Mouse (Mus musculus): ENCODE measurements around the gene Idua.
"Not testable (repeated sequence)": the region's sequence is repeated elsewhere in the genome, so short reads cannot be mapped to it uniquely, and the experiment has no call there.

The Idua gene

GRCm38 (mm10) chr5:108659698-108660631, at the start of gene Idua:
Idua (plus strand) TSS chr5:108660331.
- peak; percentile 22 for DNase-seq

- DNase-seq: no peak
Observed at GRCm38 (mm10) chr5:108610426-108610825, 49.7 kb upstream of the Idua start.

DNA sequence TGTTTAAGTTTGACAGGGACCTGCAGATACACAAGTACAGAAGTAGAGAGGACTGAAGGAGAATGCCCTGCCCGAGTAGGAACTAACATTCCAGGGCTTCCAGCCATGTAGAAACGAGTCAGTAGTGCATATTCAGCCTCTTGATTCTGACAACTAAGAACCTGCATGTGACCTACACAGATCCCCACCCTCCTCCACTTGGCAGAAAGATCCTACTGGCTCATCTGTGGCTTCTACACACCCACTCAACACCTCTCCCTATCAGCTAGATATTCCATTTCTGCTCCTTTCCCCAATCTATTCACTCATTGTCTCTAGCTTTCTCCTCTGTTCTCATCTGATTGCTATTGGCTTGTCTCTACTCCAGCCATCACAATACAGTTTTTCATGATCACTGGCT, 38.3 kb upstream of the Idua start:
- no peak for DNase-seq

- DNase-seq: no peak
Observed at GRCm38 (mm10) chr5:108626050-108626660, 34.0 kb upstream of the Idua start.

- DNase-seq: no peak
Observed at GRCm38 (mm10) chr5:108628891-108629633, 31.1 kb upstream of the Idua start.

DNA sequence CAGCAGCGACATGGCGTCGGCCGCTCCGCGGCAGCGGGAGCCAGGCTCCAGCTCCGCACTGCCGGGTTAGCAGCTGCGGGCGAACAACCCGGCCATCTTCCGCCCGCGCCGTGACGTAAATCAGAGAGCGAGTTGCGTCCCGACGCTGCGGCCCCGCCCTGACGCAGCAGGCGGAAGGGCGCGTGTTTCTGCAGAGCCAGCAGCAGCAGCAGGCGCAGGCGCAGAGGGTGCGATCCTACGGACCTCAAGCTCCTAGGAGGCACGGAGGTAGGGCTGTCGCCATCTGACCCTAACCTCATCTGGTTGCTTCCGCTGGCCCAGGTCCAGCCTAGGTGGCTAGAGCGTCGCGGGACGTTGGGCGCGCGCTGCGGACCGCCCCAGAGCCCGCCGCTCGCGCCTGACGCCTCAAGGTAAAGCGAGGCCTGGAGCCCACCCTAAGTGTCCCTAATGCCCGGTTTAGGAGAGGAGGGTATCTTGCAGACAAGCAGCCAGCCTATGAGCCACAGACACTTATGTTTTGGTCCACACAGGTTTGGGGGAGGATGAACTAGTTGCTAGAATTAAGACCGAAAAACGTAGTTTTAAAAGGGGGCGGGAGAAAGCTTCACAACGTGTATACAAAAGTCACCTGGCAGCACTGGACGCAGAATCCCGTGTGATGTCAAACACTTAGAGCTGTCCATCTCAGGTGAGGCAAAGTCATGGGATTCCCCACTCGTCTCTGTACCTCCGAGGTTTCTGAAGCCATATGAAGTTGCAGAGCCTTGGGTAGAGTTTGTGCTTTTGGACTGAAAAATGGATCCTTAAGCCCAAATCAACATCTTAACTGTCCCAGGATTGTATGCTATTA, 30.3 kb upstream of the Idua start, which contains the start of the genes Gak and Tmem175:
Gak (minus strand) TSS at position 122 of the 850 bp plus-strand sequence.
Tmem175 (plus strand) TSS at position 137 of the 850 bp plus-strand sequence.
- peak; percentile 93 for DNase-seq

- no peak for DNase-seq
Observed at GRCm38 (mm10) chr5:108633676-108634075, 26.5 kb upstream of the Idua start.

- not testable (repeated sequence) for DNase-seq
Observed at GRCm38 (mm10) chr5:108634088-108634487, 26.0 kb upstream of the Idua start.

GRCm38 (mm10) chr5:108636172-108636571, 24.0 kb upstream of the Idua start:
- no peak for DNase-seq

DNA sequence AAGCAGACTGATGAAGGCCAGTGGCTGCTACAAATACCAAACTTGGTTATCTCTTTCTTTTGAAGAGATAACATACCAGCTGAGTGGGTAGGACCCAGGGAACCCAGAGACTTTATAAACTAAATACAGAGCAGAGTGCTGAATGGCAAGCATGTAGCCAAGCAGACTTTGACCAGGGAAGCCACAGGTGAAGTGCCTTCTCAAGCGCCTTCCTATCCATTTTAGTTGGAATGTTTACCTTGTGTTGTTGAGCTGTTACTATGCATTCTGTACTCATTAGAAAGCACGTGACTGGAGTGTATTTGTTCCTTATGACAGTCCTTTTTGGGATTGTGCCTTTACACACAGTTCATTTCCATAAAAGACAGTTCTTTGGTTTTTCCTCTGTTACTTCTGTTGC, 16.5 kb upstream of the Idua start:
- DNase-seq: no peak

GRCm38 (mm10) chr5:108645651-108646342, 14.3 kb upstream of the Idua start:
- no peak for DNase-seq

DNA sequence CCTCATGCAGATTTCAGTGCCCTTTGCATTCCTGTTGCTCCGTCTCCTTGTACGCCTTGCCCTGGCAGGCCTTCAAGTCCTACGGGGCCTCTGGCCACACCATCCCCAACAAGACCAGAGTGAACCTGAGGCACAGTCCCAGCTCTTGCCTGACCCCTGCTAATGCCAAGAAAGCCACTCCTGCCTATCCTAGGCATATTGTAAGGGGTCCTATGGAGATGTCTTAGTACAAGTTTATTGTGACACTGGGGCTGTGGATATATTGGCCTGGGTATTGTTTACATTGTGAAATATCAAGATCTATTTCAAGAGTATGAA, 13.8 kb upstream of the Idua start:
- no peak for DNase-seq

DNA sequence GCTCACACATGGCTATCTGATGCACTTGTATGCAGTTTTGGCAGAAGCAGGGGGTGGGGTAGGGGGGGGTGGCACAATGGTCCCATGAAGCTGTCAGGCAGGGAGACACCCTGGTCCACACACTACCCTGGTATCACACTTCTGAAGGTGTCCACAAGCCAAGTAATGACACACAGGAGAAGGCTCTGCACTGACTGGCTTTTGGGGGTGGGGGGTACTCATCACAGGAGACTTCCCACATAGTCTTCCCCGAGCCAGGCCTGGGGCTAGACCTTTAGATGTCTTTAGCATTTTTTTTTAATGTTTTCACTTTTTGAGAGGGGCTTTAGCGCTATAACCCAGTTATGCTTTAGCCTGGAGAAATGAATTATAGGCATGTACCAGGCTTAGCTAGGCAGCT, 12.8 kb upstream of the Idua start:
- DNase-seq: no peak

DNA sequence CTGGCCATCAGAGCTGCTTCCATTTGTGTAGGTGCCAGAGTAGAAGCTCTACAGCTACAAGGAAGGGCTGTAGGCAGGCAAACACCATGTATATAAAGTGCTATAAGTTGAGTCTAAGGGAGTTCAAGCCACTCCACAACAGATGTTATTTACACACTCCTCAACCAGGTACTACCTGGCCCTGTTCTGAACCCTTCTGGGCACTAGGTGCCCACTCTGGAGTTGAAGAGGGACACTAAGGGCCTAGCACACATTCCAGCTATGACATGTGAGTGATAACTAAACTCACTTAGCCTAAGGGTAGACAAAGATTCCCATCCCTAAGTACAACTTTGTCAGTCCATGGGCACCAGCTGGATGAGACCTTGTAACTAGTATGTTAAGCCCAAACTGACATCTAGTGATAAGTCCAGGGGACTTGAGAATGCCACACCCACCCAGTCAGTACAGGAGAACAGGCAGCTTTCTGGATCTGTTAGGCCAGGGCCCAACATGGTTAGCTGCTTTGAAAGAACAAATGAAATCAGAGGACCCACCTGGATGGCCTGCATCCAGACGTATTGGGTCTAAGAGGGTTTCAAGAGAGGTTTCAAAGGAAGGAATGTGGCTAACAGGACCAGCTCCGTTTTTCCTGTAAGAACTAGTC, 12.2 kb upstream of the Idua start:
- no peak for DNase-seq

- no peak for DNase-seq
Observed at GRCm38 (mm10) chr5:108648937-108649576, 11.1 kb upstream of the Idua start.

DNA sequence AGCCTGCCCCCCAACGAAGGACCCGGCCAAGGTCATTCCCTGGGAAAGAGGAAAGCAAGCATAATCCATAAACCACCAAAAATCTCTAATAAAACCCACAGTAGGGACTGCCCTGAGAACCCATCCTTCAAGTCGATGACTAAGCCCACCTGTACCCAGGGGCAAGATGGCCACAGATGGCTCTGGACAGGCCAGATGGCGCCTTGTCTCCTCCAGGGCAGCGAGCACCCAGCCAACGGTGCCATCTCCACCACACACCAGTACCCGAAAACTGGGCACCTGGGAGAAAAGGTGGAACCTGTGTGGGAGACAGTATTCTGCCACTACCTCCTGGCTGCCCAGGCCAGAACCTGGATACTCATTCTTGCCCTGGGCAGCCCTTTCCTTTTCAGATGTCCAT, 9.8 kb upstream of the Idua start:
- DNase-seq: no peak

DNA sequence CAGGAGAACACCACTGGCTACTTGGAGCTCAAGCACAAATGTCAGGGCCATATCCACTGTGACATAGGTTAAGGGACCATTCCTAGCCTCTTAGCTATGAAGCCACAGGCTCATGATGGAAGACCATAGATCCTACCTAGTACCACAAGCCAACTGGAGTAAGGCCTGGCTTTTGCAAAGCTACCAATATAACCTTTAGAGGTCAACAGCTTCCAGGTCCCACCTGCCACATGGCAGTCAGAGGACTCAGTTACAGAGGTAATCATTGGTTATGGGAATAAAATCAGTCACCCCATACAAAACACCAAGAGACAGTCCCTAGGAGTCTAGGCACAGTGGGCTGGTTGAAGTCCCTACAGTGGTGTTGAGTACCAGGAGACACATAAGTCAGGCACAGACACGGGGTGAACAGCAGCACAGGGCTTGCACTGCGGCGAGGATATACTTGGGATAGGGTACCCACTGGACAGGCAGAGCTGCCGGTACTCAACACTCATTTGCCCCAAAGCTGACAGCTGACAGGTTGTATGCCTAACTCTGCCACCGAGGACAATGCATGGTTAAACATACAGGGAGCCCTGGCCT, 8.9 kb upstream of the Idua start:
- DNase-seq: no peak

- peak; percentile 70 for DNase-seq
Observed at GRCm38 (mm10) chr5:108651823-108652222, 8.3 kb upstream of the Idua start.

DNA sequence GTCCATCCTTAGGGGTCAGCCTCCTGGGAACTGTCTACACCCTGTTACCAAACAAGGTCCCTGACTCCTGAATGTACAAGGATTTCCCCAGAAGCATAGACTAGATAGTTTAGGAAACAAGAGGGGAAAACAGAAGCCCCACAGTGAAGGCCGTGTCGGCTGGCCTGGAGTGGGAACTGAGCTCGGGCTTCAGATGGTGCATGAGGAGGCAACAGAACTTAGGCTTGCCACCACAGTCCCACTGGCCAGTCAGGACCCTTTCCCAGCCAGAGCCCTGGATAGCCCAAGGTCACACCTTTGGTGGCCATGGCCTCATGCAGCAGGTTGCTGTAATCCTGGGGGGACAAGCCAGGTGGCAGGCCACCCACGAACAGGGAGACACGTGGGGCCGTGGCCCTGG, 6.8 kb upstream of the Idua start:
- no peak for DNase-seq

- DNase-seq: no peak
Observed at GRCm38 (mm10) chr5:108654444-108654990, 5.6 kb upstream of the Idua start.

All from thymus, postnatal 25 days (tissue).